Mouse (Mus musculus): ENCODE results near the gene Agap1. TPM values are rescaled to one million over a fixed set of nuclear protein-coding genes. Genes with fewer than 3 reads are reported as not detected.

The Agap1 gene
- polyA plus RNA-seq, 1 experiment = 43.1 TPM

DNA sequence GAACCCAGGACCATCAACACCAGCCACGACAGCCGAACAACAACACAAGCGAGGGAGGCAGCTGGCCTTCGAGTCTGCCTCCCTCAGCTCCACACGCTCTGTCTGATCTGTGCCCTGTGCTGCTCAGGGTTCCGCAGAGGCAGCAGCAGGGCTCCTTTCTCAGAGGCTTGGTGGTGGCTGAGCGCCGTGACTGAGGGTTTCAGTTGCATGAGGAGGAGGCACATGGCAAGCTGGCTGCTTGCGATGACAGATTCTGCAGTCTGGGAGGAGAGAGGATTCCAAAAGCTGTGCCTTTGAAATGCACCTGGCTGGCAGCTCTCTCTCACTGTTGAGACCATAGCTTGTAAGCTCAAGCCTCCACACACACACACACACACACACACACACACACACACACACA, 17.3 kb downstream of the Agap1 start:
- peaks cover 7% of the 10 kb centered on the region for H3K4me1 ChIP-seq (ENCODE audit: control insufficient read depth, insufficient read depth, low read length)
- TF ChIP-seq POLR2A (IDR thresholded peaks at IDR 0.05; ENCODE audit: extremely low read depth, insufficient read depth, low read length) (no peak), CTCF (IDR thresholded peaks at IDR 0.05; ENCODE audit: extremely low read depth, insufficient read depth, low read length) (no peak)
- no peak overlapping the region for H3K27ac ChIP-seq (ENCODE audit: insufficient read depth, low read length)
- H3K4me3 ChIP-seq (ENCODE audit: insufficient read depth, low read length) = no peak overlapping the region

- Histone ChIP-seq H3K4me3 (ENCODE audit: insufficient read depth, low read length) (no peak overlapping the region), H3K4me1 (ENCODE audit: control insufficient read depth, insufficient read depth, low read length) (peaks cover 3% of the 10 kb centered on the region), H3K27ac (ENCODE audit: insufficient read depth, low read length) (no peak overlapping the region)
- TF ChIP-seq POLR2A (IDR thresholded peaks at IDR 0.05; ENCODE audit: extremely low read depth, insufficient read depth, low read length) (no peak), CTCF (IDR thresholded peaks at IDR 0.05; ENCODE audit: extremely low read depth, insufficient read depth, low read length) (no peak)
These were observed 19.3 kb downstream of the Agap1 start for GRCm38 (mm10) chr1:89473946-89474345.

GRCm38 (mm10) chr1:89474853-89475252, 20.2 kb downstream of the Agap1 start:
- TF ChIP-seq CTCF (IDR thresholded peaks at IDR 0.05; ENCODE audit: extremely low read depth, insufficient read depth, low read length) = no peak
- TF ChIP-seq POLR2A (IDR thresholded peaks at IDR 0.05; ENCODE audit: extremely low read depth, insufficient read depth, low read length) = no peak
- H3K4me1 ChIP-seq (ENCODE audit: control insufficient read depth, insufficient read depth, low read length) = peaks cover 5% of the 10 kb centered on the region
- no peak overlapping the region for H3K27ac ChIP-seq (ENCODE audit: insufficient read depth, low read length)
- H3K4me3 ChIP-seq (ENCODE audit: insufficient read depth, low read length) = no peak overlapping the region

GRCm38 (mm10) chr1:89477033-89477432, 22.4 kb downstream of the Agap1 start:
- Histone ChIP-seq H3K27ac (ENCODE audit: insufficient read depth, low read length) (no peak overlapping the region), H3K4me3 (ENCODE audit: insufficient read depth, low read length) (no peak overlapping the region), H3K4me1 (ENCODE audit: control insufficient read depth, insufficient read depth, low read length) (peaks cover 8% of the 10 kb centered on the region)
- TF ChIP-seq POLR2A (IDR thresholded peaks at IDR 0.05; ENCODE audit: extremely low read depth, insufficient read depth, low read length) (no peak), CTCF (IDR thresholded peaks at IDR 0.05; ENCODE audit: extremely low read depth, insufficient read depth, low read length) (no peak)

- Histone ChIP-seq H3K4me1 (ENCODE audit: control insufficient read depth, insufficient read depth, low read length) (peaks cover 8% of the 10 kb centered on the region), H3K4me3 (ENCODE audit: insufficient read depth, low read length) (no peak overlapping the region), H3K27ac (ENCODE audit: insufficient read depth, low read length) (no peak overlapping the region)
- TF ChIP-seq POLR2A (IDR thresholded peaks at IDR 0.05; ENCODE audit: extremely low read depth, insufficient read depth, low read length) (no peak), CTCF (IDR thresholded peaks at IDR 0.05; ENCODE audit: extremely low read depth, insufficient read depth, low read length) (no peak)
These were observed 24.2 kb downstream of the Agap1 start for GRCm38 (mm10) chr1:89478571-89479460.

GRCm38 (mm10) chr1:89481154-89481553, 26.5 kb downstream of the Agap1 start:
- no peak overlapping the region for H3K4me3 ChIP-seq (ENCODE audit: insufficient read depth, low read length)
- no peak for TF ChIP-seq CTCF (IDR thresholded peaks at IDR 0.05; ENCODE audit: extremely low read depth, insufficient read depth, low read length)
- no peak for TF ChIP-seq POLR2A (IDR thresholded peaks at IDR 0.05; ENCODE audit: extremely low read depth, insufficient read depth, low read length)
- H3K27ac ChIP-seq (ENCODE audit: insufficient read depth, low read length) = no peak overlapping the region
- peaks cover 8% of the 10 kb centered on the region for H3K4me1 ChIP-seq (ENCODE audit: control insufficient read depth, insufficient read depth, low read length)

DNA sequence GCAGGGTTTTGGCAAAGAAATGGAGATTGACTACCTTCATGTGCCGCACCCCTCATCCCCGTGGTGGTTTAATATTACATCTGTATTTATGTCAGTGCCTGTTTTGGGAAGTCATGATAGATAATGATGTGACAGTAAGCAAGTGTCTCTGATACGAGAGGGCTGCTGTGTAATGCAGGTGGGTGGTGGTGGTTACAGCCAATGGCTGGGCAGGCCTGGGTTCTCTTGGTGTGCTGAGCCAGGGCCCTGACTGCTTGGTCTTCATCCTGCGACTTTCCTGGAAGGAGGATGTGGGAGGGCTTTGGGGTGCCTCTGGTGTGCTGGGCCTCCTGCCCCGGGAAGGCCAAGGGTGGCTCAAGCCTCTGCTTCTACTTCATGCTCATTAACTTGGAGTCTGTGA, 28.2 kb downstream of the Agap1 start:
- Histone ChIP-seq H3K4me1 (ENCODE audit: control insufficient read depth, insufficient read depth, low read length) (peaks cover 8% of the 10 kb centered on the region), H3K4me3 (ENCODE audit: insufficient read depth, low read length) (no peak overlapping the region), H3K27ac (ENCODE audit: insufficient read depth, low read length) (no peak overlapping the region)
- TF ChIP-seq CTCF (IDR thresholded peaks at IDR 0.05; ENCODE audit: extremely low read depth, insufficient read depth, low read length) = no peak
- no peak for TF ChIP-seq POLR2A (IDR thresholded peaks at IDR 0.05; ENCODE audit: extremely low read depth, insufficient read depth, low read length)

- no peaks in the 10 kb centered on the region; the same call in 1 of the 2 replicates for H3K4me1 ChIP-seq (ENCODE audit: control insufficient read depth, insufficient read depth, low read length)
- H3K27ac ChIP-seq (ENCODE audit: insufficient read depth, low read length) = no peak overlapping the region
- no peak overlapping the region for H3K4me3 ChIP-seq (ENCODE audit: insufficient read depth, low read length)
- no peak for TF ChIP-seq POLR2A (IDR thresholded peaks at IDR 0.05; ENCODE audit: extremely low read depth, insufficient read depth, low read length)
- TF ChIP-seq CTCF (IDR thresholded peaks at IDR 0.05; ENCODE audit: extremely low read depth, insufficient read depth, low read length) = no peak
These were observed 32.3 kb downstream of the Agap1 start for GRCm38 (mm10) chr1:89486891-89487290.

GRCm38 (mm10) chr1:89489111-89489971, 34.7 kb downstream of the Agap1 start:
- TF ChIP-seq CTCF (IDR thresholded peaks at IDR 0.05; ENCODE audit: extremely low read depth, insufficient read depth, low read length) (no peak), POLR2A (IDR thresholded peaks at IDR 0.05; ENCODE audit: extremely low read depth, insufficient read depth, low read length) (no peak)
- Histone ChIP-seq H3K4me1 (ENCODE audit: control insufficient read depth, insufficient read depth, low read length) (no peaks in the 10 kb centered on the region; the same call in 1 of the 2 replicates), H3K27ac (ENCODE audit: insufficient read depth, low read length) (no peak overlapping the region), H3K4me3 (ENCODE audit: insufficient read depth, low read length) (no peak overlapping the region)

Data from cortical plate, adult 2 months (tissue).